Mouse (Mus musculus) cerebellum, adult 2 months (tissue): ENCODE data around the gene 4933402D24Rik. TPM values are rescaled to one million over a fixed set of nuclear protein-coding genes. Genes with fewer than 3 reads are reported as not detected.

Experiments
- DNase-seq, 2 experiments: peaks; one replicate each; pipeline ENCODE4 v3.0.0; 2021
- H3K27ac ChIP-seq: fragments of 200-500 bp; 2 replicates; pipeline ENCODE4 v1.5.1; 2012; ENCODE audit warnings: low read length, control low read depth, inconsistent platforms; ENCODE audit not compliant: insufficient read depth
- H3K27me3 ChIP-seq: fragments of 200-500 bp; 2 replicates; pipeline ENCODE4 v1.6.1; 2012; ENCODE audit warnings: inconsistent platforms, mild to moderate bottlenecking, low read length, moderate library complexity; ENCODE audit not compliant: control insufficient read depth, insufficient read depth
- H3K4me1 ChIP-seq: fragments of 200-500 bp; 2 replicates; pipeline ENCODE4 v1.6.1; 2011; ENCODE audit warnings: low read length; ENCODE audit not compliant: control insufficient read depth, insufficient read depth
- H3K4me3 ChIP-seq: fragments of 200-500 bp; replicated peaks from 2 replicates; pipeline ENCODE3; 2011; ENCODE audit warnings: mild to moderate bottlenecking, low read depth, low read length, control low read depth; ENCODE audit not compliant: insufficient read depth
- CTCF ChIP-seq: fragments of 200-500 bp; IDR thresholded peaks from 2 replicates; pipeline ENCODE4 v1.5.1; 2011; ENCODE audit warnings: low read depth, mild to moderate bottlenecking, control low read depth, low read length, moderate library complexity, borderline replicate concordance; ENCODE audit not compliant: insufficient read depth
- POLR2A ChIP-seq: fragments of 200-500 bp; IDR thresholded peaks from 2 replicates; pipeline ENCODE4 v1.6.1; 2011; ENCODE audit warnings: low read length, control low read depth, borderline replicate concordance; ENCODE audit not compliant: insufficient read depth
- WGBS: fragments of 180-500 bp; shearing (Covaris S2); methylation state at CpG from one replicate; pipeline ENCODE4 v1.1.7; 2018; 5-methylcytosine and 5-hydroxymethylcytosine counted together
- polyA plus RNA-seq: library from polyadenylated mRNA; depleted of rRNA; stranded (reverse); fragments of >200 nt; gene quantifications from 2 replicates; pipeline ENCODE4 v1.2.3, GENCODE M21; 2012; rRNA removed

4933402D24Rik gene
- polyA plus RNA-seq, 1 experiment = 0.13 TPM

DNA sequence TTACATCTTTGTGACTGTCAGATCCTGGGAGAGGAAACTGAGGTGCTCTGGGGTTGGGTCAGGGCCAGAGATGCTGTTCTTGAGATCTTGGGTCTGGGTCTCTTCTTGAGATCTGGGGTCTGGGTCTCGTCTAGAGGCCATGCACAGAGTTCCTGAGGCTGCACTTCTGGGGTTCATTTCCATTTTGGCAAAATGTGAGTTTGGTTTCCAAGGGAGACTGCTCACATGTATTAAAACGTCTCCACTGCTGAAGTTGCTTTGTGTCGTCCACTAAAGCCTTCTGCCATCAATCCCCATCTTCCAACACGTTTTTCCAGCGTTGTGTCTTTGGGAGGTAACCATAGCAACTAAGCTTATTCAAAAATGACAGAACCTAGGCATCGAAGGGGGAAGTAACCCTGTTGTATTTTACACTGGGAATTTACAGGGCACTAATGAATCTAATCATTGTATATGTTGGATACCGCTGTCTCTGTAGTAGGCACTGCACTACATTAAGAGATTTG lies 5.1 kb downstream of the 4933402D24Rik start:
- Histone ChIP-seq H3K27me3 (no peaks in the 10 kb centered on the region), H3K4me1 (peaks cover 5% of the 10 kb centered on the region; the same call in 1 of the 2 replicates), H3K27ac (no peak overlapping the region), H3K4me3 (no peak overlapping the region)
- no peak for TF ChIP-seq POLR2A
- TF ChIP-seq CTCF = no peak
- DNase-seq = peak; percentile 9 to 21
- WGBS = 54% methylated on average over 7 of the region's 7 CpGs

GRCm38 (mm10) chr1:63763212-63763694 lies 5.8 kb downstream of the 4933402D24Rik start:
- DNase-seq = peak; percentile 72 to 76
- H3K27ac ChIP-seq = no peak overlapping the region
- no peaks in the 10 kb centered on the region for H3K27me3 ChIP-seq
- TF ChIP-seq CTCF (peak; percentile 51; the same call in 1 of the 2 replicates), POLR2A (no peak)
- no peak overlapping the region for H3K4me3 ChIP-seq
- WGBS = 14% methylated on average over 3 of the region's 3 CpGs
- H3K4me1 ChIP-seq = peaks cover 5% of the 10 kb centered on the region; the same call in 1 of the 2 replicates

DNA sequence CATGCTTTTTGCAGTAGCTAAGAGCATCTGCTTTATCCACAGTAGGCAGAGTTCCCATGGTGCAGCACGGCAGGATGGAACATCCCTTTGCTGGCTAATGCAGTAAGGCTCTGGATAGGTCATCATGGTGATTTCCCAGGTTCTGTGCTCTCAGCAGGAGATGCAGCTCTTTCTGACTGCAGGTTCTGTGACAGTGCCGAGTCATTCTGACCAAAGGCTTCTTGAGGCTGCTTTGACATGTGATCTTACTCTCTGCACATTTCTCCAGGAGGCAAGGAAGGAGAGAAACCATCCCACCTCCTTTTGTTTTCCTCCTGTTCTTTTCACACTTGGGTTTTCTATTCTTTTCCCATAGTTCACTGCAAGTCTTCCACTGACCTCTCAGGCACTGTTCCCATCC lies 13.1 kb downstream of the 4933402D24Rik start:
- 21% methylated on average over 2 of the region's 2 CpGs for WGBS
- peak; percentile 12 to 44 for DNase-seq
- TF ChIP-seq CTCF (no peak), POLR2A (no peak)

GRCm38 (mm10) chr1:63730240-63730771 lies 38.8 kb downstream of the 4933402D24Rik start, which contains the start of the genes Mdh1b and Fastkd2:
Gene Mdh1b, minus strand, starts transcription at chr1:63730318.
Gene Fastkd2, plus strand, starts transcription at chr1:63730614.
- under 1% methylated on average over 31 of the region's 31 CpGs for WGBS
- Histone ChIP-seq H3K4me1 (peaks cover 3% of the 10 kb centered on the region; the same call in 1 of the 2 replicates), H3K27me3 (no peaks in the 10 kb centered on the region), H3K27ac (no peak within 1 kb of the TSS), H3K4me3 (peak within 1 kb of the TSS; percentile 87)
- no peak for TF ChIP-seq CTCF
- peak; percentile 32; the same call in 1 of the 2 replicates for TF ChIP-seq POLR2A
- peak; percentile 90 to 92 for DNase-seq

More for the DNA sequence above, 13.1 kb downstream of the 4933402D24Rik start:
- Histone ChIP-seq H3K4me3 (no peak overlapping the region), H3K27ac (no peak overlapping the region), H3K4me1 (no peaks in the 10 kb centered on the region), H3K27me3 (no peaks in the 10 kb centered on the region)

GRCm38 (mm10) chr1:63729796-63730195 lies 39.3 kb downstream of the 4933402D24Rik start:
- no peak for TF ChIP-seq POLR2A
- TF ChIP-seq CTCF = no peak
- 42% methylated on average over 8 of the region's 8 CpGs for WGBS
- Histone ChIP-seq H3K4me3 (peak overlapping the region; percentile 87), H3K4me1 (peaks cover 3% of the 10 kb centered on the region; the same call in 1 of the 2 replicates), H3K27me3 (no peaks in the 10 kb centered on the region), H3K27ac (no peak overlapping the region)
- DNase-seq = no peak

GRCm38 (mm10) chr1:63720161-63720560 lies 48.9 kb downstream of the 4933402D24Rik start:
- TF ChIP-seq POLR2A (no peak), CTCF (no peak)
- no peak overlapping the region for H3K27ac ChIP-seq
- H3K4me1 ChIP-seq = no peaks in the 10 kb centered on the region
- 85% methylated on average over 7 of the region's 7 CpGs for WGBS
- DNase-seq = no peak
- no peaks in the 10 kb centered on the region for H3K27me3 ChIP-seq
- H3K4me3 ChIP-seq = no peak overlapping the region

- DNase-seq = no peak
- Histone ChIP-seq H3K4me3 (no peak overlapping the region), H3K27ac (no peak overlapping the region), H3K4me1 (no peaks in the 10 kb centered on the region), H3K27me3 (no peaks in the 10 kb centered on the region)
- 65% methylated on average over 3 of the region's 3 CpGs for WGBS
- TF ChIP-seq POLR2A = no peak
These were observed 60.2 kb downstream of the 4933402D24Rik start for GRCm38 (mm10) chr1:63708876-63709275.

GRCm38 (mm10) chr1:63705733-63706132 lies 63.3 kb downstream of the 4933402D24Rik start:
- WGBS = 62% methylated on average over 5 of the region's 5 CpGs
- no peaks in the 10 kb centered on the region for H3K27me3 ChIP-seq
- no peak for DNase-seq
- no peaks in the 10 kb centered on the region for H3K4me1 ChIP-seq
- no peak overlapping the region for H3K4me3 ChIP-seq
- TF ChIP-seq CTCF = no peak
- no peak for TF ChIP-seq POLR2A
- H3K27ac ChIP-seq = no peak overlapping the region

Other genes starting within 250 kb of the 4933402D24Rik start
- not detected in 2 replicates for gene Gm39653, start 153.3 kb downstream of the 4933402D24Rik start, polyA plus RNA-seq
- 0.05 and 0.08 TPM in 2 replicates for gene Dytn, start 82.3 kb downstream of the 4933402D24Rik start, polyA plus RNA-seq
- 0.56 and 0.93 TPM in 2 replicates for gene Mdh1b, start 38.9 kb downstream of the 4933402D24Rik start, polyA plus RNA-seq
- 27.2 and 28.0 TPM in 2 replicates for gene Fastkd2, start 38.7 kb downstream of the 4933402D24Rik start, polyA plus RNA-seq